Mouse (Mus musculus) heart, postnatal 0 days (tissue): ENCODE measurements around the gene Xxylt1. TPM values are rescaled to one million over a fixed set of nuclear protein-coding genes. Genes with fewer than 3 reads are reported as not detected.

Experiments
- ATAC-seq: fragments of 200-750 bp; cut with Nextera tagmentation; 2 replicates; pipeline ENCODE4 v1.8.0; 2017; ENCODE audit warnings: low read depth, moderate number of reproducible peaks, moderate library complexity; ENCODE audit not compliant: insufficient read depth
- DNase-seq: peaks from one replicate; pipeline ENCODE4 v3.0.0-alpha.2; 2016; ENCODE audit warnings: low spot score
- H3K27ac ChIP-seq: fragments of 300-500 bp; sonication (generic); 2 replicates; pipeline ENCODE4 v1.5.1; 2014; ENCODE audit warnings: low read depth, mild to moderate bottlenecking
- H3K27me3 ChIP-seq: fragments of 300-500 bp; sonication (generic); 2 replicates; pipeline ENCODE4 v1.6.1; 2014; ENCODE audit warnings: low read length, mixed read lengths; ENCODE audit not compliant: control insufficient read depth, insufficient read depth
- H3K36me3 ChIP-seq: fragments of 300-500 bp; sonication (generic); replicated peaks from 2 replicates; pipeline ENCODE4 v1.6.1; 2014; ENCODE audit warnings: low read length, mixed read lengths; ENCODE audit not compliant: control insufficient read depth, insufficient read depth
- H3K4me1 ChIP-seq: fragments of 300-500 bp; sonication (generic); 2 replicates; pipeline ENCODE4 v1.6.1; 2014; ENCODE audit warnings: antibody characterized with exemption; ENCODE audit not compliant: control insufficient read depth, insufficient read depth
- H3K4me2 ChIP-seq: fragments of 300-500 bp; sonication (generic); 2 replicates; pipeline ENCODE4 v1.6.1; 2014; ENCODE audit warnings: low read depth, mild to moderate bottlenecking, low read length, moderate library complexity
- H3K4me3 ChIP-seq: fragments of 300-500 bp; sonication (generic); 2 replicates; pipeline ENCODE4 v1.5.1; 2014; ENCODE audit warnings: low read depth, low read length
- H3K9ac ChIP-seq: fragments of 300-500 bp; sonication (generic); replicated peaks from 2 replicates; pipeline ENCODE4 v1.6.1; 2014; ENCODE audit warnings: low read depth, low read length, mixed read lengths
- H3K9me3 ChIP-seq: fragments of 300-500 bp; sonication (generic); replicated peaks from 2 replicates; pipeline ENCODE4 v1.6.1; 2016; ENCODE audit warnings: low read length; ENCODE audit not compliant: control insufficient read depth
- CTCF ChIP-seq: IDR thresholded peaks from 2 replicates; pipeline ENCODE4 v1.5.1; 2016; ENCODE audit warnings: antibody characterized with exemption, control low read depth, low read depth
- EP300 ChIP-seq: IDR thresholded peaks from 2 replicates; pipeline ENCODE4 v1.6.1; 2016; ENCODE audit warnings: antibody characterized with exemption, low read depth
- WGBS: fragments of 180-500 bp; shearing (Covaris S2); extraction: QIAGEN DNeasy Blood & Tissue Kit; methylation state at CpG from one replicate; pipeline ENCODE4 v1.1.7; 2014; 5-methylcytosine and 5-hydroxymethylcytosine counted together
- polyA plus RNA-seq: library from polyadenylated mRNA; unstranded; fragments of >200 nt; fragmentation: Nextera tagmentation; extraction: Ambion mirVana; gene quantifications from 2 replicates; pipeline ENCODE4 v1.2.1, GENCODE M21; 2015
- total RNA-seq: library from RNA; depleted of rRNA; stranded (reverse); fragments of >200 nt; gene quantifications from 2 replicates; pipeline ENCODE4 v1.2.3, GENCODE M21; 2014; ENCODE audit warnings: low replicate concordance

Xxylt1 gene
- total and polyA plus RNA-seq, 2 experiments from 2014 or later: 5.9 to 16.2 TPM

DNA sequence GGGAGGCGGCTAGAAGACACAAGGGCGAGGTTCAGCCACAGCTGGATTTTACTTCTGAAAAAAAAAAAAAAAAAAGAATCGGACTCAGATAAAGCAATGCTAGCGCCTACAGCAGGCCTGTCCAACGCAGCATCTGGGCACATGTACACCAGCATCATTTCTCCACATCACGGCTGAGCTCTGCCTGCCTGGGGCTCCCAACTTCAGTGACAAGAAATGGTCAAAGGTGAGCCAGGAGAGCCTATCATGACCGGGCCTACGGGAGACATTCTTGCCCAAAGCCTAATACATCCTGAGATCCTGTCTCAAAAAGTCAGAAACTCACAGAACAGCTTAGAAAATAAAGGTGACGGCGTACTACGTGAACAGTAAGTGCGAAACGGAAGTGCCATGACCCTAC is 20.5 kb downstream of the Xxylt1 start:
- no peak for TF ChIP-seq CTCF
- H3K9ac ChIP-seq: no peak overlapping the region

DNA sequence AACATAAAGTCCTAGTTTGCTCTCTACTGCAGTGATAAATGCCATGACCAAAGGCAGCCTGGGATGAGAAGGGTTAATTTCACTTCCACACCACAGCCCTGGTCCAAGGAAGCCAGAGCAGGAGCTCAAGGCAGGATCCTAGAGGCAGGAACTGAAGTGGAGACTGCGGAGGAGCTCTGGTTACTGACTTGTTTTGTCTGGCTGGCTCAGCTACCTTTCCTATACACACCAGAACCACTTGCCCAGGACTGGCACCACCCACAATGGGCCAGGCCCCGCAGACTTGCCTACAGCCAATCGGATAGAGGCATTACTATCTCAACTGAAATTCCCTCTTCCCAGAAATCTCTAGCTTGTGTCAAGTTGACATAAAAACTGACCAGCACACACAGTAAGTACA is 21.0 kb downstream of the Xxylt1 start:
- H3K4me1 ChIP-seq: peaks cover 3% of the 10 kb centered on the region; the same call in 1 of the 2 replicates
- no peak overlapping the region for H3K9ac ChIP-seq
- TF ChIP-seq CTCF: no peak
- no peak for TF ChIP-seq EP300

More for the DNA sequence above, 20.5 kb downstream of the Xxylt1 start:
- peaks cover 3% of the 10 kb centered on the region for H3K4me1 ChIP-seq
- H3K27me3 ChIP-seq: no peaks in the 10 kb centered on the region
- no peak overlapping the region for H3K4me2 ChIP-seq
- no peak for ATAC-seq
- H3K36me3 ChIP-seq: no peaks in the 10 kb centered on the region
- peak overlapping the region; percentile 27; the same call in 1 of the 2 replicates for H3K27ac ChIP-seq
- H3K9me3 ChIP-seq: no peaks in the 10 kb centered on the region
- no peak overlapping the region for H3K4me3 ChIP-seq
- WGBS: 91% methylated on average over 13 of the region's 13 CpGs
- no peak for DNase-seq

DNA sequence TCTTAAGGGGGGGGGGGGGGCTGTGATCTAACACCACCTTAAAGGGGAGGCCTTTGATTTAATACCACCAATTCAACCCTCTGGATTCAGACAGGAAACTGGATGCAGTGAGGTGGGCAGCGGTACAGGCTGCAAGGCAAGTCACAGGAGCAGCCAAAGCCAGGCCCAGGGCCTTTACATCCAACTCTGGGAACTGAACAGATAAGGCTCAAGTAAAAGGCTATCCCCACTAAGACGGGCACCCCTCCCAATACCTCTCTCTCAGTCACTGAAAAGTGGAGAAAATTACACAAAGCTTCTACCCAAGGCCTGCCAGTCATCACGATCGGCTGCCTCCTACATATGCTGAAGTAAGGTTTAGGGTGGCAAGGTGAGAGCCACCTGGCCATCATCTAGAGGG is 21.5 kb downstream of the Xxylt1 start:
- H3K4me2 ChIP-seq: no peak overlapping the region
- H3K4me3 ChIP-seq: no peak overlapping the region
- H3K9me3 ChIP-seq: no peaks in the 10 kb centered on the region
- H3K27me3 ChIP-seq: no peaks in the 10 kb centered on the region
- H3K9ac ChIP-seq: no peak overlapping the region
- no peak overlapping the region for H3K27ac ChIP-seq
- H3K36me3 ChIP-seq: no peaks in the 10 kb centered on the region
- ATAC-seq (no peak), DNase-seq (no peak)
- H3K4me1 ChIP-seq: peaks cover 3% of the 10 kb centered on the region; the same call in 1 of the 2 replicates
- WGBS: 86% methylated on average over 4 of the region's 4 CpGs
- TF ChIP-seq CTCF (no peak), EP300 (no peak)

More for the DNA sequence above, 21.0 kb downstream of the Xxylt1 start:
- Histone ChIP-seq H3K4me2 (no peak overlapping the region), H3K27ac (no peak overlapping the region), H3K27me3 (no peaks in the 10 kb centered on the region), H3K4me3 (no peak overlapping the region), H3K9me3 (no peaks in the 10 kb centered on the region), H3K36me3 (no peaks in the 10 kb centered on the region)
- 92% methylated on average over 3 of the region's 3 CpGs for WGBS
- ATAC-seq (no peak), DNase-seq (no peak)

DNA sequence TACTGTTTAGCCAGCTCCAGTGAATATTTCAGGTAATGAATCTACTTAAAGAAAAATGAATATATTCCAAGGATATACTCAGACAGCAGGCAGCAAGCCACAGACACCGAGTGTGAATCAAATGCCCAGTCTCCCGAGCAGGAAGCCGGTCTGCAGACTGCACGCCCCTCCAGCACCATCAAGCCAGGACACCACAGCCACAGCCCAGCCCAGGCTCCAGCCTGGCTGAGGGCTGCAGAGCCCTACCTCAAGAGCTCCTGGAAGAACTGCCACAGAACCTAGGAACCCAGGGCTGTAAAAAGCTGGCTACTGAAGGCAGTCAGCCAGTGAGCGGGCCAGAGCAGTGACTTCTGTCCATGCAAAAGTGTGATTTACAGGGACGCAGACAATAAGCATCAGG is 28.4 kb downstream of the Xxylt1 start:
- Histone ChIP-seq H3K27me3 (no peaks in the 10 kb centered on the region), H3K27ac (0 out of 2 replicates have a peak overlapping the region, but pooled peaks have one; percentile 36), H3K36me3 (no peaks in the 10 kb centered on the region), H3K4me2 (no peak overlapping the region), H3K9ac (no peak overlapping the region), H3K4me3 (no peak overlapping the region), H3K9me3 (no peaks in the 10 kb centered on the region), H3K4me1 (peaks cover 7% of the 10 kb centered on the region)
- 39% methylated on average over 6 of the region's 6 CpGs for WGBS
- ATAC-seq: no peak
- TF ChIP-seq CTCF (no peak), EP300 (no peak)
- no peak for DNase-seq

DNA sequence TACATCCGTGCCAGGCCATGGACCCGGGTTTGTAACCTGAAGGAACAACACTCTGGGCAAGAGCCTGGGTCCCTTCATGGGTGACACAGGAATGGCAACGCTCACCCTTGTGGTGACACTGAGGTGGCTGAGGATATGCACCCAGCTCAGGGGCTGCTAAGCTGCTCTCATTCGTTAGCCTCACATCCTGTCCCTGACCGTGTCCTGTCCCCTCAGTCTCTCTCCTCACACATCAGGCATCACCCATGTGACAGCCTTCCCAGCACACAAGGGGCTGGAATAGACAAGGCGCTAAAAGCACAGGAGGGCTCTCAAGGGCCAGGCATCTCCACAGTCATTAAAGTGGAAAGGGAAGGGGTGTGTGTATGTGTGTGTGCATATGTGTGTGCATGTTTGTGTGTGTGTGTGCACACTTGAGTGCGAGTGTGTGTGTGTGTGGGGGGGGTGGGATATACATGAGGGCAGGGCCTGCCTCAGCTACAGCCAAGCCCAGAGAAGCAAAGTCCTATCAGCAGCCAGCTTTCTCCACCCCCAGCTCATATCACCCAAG is 29.0 kb downstream of the Xxylt1 start:
- H3K4me2 ChIP-seq: no peak overlapping the region
- no peaks in the 10 kb centered on the region for H3K27me3 ChIP-seq
- ATAC-seq (peak; percentile 45; the same call in 1 of the 2 replicates), DNase-seq (no peak)
- no peak for TF ChIP-seq EP300
- TF ChIP-seq CTCF: peak; percentile 11; the same call in 1 of the 2 replicates
- no peak overlapping the region for H3K4me3 ChIP-seq
- H3K9ac ChIP-seq: no peak overlapping the region
- no peaks in the 10 kb centered on the region for H3K36me3 ChIP-seq
- WGBS: 32% methylated on average over 7 of the region's 7 CpGs
- peaks cover 7% of the 10 kb centered on the region for H3K4me1 ChIP-seq
- H3K9me3 ChIP-seq: no peaks in the 10 kb centered on the region
- no peak overlapping the region for H3K27ac ChIP-seq

DNA sequence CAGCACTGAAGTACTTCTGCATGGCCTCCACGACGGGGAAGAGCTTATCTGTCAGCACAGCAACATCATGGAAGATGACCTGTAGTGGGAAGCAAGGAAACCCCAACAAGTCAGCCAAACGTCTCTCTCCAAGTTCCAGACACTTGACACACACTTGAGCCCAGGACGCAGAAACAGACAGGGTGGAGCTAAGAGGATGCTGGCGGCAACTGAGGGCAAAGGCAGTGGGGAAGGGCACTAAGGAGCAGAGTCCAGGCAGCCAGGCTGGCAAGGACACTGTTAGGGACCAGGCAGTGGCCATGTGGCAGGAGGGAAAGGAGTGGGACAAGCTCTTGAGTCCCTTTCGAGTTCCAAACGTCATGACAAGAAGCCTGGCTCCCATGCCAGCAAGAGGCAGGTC is 30.5 kb downstream of the Xxylt1 start:
- no peak overlapping the region for H3K27ac ChIP-seq
- no peak overlapping the region for H3K4me3 ChIP-seq
- no peaks in the 10 kb centered on the region for H3K27me3 ChIP-seq
- no peak overlapping the region for H3K4me2 ChIP-seq
- no peak overlapping the region for H3K9ac ChIP-seq
- ATAC-seq: no peak
- peaks cover 7% of the 10 kb centered on the region; the same call in 1 of the 2 replicates for H3K4me1 ChIP-seq
- H3K36me3 ChIP-seq: no peaks in the 10 kb centered on the region
- no peaks in the 10 kb centered on the region for H3K9me3 ChIP-seq
- WGBS: 49% methylated on average over 7 of the region's 7 CpGs
- TF ChIP-seq CTCF (no peak), EP300 (no peak)
- DNase-seq: no peak
